Mouse (Mus musculus): ENCODE measurements at regions not wholly inside any gene's neighbourhood (a gene's known extent, or its start where the extent isn't known, plus 50 kb on each side); places are given as distances from the start of the nearest gene placed in this dataset.

DNA sequence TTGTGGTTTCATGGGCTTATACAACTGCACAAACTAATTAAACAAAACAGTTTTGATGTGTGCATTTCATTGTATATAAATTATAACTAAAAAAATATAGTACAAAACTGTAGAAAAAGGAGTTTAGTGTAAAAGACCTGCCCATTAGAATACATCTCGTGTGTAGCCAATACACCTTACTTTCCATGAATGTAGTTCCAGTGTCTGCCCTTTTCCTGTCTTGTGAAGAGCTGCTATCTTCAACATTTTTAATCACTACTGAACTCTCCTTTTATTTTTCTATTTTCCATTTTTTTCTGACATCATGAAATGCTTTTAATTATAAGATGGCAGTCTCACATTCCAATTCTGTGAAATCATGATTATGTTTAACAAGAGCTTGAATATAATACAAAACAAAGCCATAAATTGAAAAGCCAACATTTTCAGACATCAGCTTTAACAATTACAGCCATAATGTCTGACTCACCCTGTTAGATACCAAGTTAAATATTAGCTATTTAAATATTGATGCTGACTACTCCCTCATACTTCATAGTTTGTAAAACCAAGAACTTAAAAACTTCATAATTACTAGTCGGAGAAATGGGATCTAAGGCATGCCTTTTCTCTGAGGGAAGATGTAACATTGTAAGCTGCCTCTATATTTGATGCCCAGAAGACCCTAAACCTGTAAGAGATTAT is 163.6 kb upstream of the Sema3d start:
- DNase-seq (ENCODE audit: low spot score in 2 of 2), result no peak

DNA sequence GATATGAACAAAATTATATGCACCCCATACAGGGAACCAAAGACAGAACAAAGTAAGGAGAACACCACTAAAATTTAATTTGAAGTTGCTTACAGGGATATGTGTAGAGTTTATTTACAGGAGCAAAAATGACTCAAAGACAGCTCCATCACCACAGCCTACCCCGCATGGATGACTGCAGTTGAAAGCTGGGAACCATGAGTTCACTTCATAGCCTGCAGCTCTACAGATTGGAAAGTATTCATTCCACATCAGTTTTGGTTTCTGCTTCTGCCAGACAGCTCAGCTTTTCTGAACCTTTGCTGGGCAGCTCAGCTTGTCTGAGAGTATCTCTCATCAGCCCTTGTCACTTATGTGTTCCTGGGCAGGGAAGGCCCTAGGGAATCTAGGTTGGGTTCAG is 160.6 kb upstream of the Sema3d start:
- DNase-seq (ENCODE audit: low spot score in 2 of 2), result no peak

DNA sequence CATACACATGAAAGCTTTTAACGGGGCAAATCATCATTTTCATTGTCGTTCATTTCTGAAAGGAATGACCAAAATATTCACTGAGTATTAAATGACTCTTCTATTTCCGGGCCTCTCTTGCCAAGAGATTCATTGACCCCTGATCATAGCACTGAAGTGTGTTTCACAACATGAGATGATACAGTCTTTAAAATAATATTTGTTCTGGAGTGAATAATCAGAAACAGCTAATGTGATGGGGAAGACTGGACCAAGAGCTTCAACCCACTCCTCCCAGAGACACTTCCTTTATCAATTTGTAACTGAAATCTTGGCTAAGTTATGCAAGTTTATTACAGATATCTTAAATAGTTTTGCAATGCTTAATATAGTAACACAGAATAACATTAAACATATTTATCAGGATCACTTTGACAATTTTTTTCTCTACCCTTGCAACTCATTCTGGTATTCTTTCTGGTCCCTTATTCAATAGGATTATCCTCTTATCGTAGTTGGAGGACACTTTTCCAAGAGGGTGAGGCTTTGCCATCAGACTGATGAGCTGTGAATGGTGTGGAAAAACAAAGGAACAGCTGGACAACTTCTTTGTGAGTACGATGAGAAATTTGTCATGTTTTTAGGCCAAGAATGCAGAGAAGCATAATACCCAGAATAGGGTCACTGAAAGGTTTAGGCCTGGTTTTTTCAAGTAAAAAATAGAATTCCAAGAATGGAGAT is 149.6 kb upstream of the Sema3d start:
- no peak for DNase-seq (ENCODE audit: low spot score in 2 of 2)

DNA sequence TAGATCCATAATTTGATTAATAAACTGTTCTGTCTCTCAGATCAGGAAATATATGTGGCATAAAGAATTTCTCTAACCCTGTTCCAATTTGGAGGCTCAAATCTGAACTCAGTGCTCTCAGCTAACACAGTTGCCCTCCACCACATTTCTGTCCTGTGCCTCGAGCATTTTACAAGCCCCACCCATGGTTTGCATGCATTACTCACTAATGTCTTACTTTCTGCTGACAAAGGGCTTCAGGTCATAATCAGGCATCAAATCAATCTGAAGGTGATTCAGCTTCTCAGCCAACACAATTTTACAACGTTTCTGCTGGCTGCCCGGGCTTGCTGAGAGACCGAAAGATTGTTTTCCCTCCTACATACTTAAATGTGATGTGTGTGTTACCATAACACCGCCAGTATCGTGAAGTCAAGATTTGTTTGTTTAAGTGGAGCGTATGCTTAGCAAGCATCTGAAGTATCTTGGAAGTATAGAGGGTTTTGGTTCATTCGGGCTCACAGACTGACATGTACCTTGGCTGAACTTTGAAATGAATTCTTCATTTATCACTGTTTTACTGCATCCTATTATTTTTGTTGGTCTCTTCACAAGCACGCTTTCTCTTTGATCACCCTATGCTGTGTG is 139.9 kb upstream of the Sema3d start:
- DNase-seq (ENCODE audit: low spot score in 2 of 2), result no peak

DNA sequence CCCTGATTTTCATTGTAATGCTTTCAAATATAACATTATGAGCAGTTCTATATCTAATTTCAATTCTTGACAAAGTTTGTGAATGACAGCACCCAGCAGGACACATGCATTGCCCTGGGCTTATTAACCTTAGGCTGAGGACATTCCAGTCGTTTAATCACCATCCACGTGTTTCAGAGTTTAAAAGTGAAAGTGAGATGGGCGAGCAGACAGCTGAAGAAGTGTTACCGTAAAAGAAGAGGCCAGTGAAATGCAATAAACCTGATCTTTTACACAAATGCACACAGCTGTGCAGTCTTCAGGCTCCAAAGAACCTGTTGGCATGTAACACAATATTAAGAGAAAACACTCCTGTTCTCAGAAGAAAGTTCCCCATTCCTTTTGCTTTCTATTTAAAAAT is 89.5 kb upstream of the Sema3d start:
- no peak for DNase-seq (ENCODE audit: low spot score in 2 of 2)

DNA sequence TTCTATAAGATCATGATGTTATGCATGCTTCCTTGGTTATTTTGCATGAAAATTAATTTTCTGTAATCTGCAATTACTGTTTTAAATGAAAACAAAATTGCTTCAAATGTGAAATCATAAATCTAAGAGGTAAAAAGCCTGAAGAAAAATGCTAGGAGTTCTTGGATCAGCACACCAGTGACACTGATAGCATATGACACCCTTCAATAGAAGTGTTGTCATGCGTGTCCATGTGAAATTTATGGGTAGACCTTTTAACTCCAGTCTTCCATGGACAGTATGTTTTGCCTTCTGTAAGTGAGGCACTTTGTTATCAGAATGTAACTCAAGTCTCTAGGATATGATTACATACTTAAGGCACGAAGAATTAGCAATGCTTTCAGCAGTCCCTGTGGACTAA is 85.9 kb upstream of the Sema3d start:
- DNase-seq (ENCODE audit: low spot score in 2 of 2), result no peak

DNA sequence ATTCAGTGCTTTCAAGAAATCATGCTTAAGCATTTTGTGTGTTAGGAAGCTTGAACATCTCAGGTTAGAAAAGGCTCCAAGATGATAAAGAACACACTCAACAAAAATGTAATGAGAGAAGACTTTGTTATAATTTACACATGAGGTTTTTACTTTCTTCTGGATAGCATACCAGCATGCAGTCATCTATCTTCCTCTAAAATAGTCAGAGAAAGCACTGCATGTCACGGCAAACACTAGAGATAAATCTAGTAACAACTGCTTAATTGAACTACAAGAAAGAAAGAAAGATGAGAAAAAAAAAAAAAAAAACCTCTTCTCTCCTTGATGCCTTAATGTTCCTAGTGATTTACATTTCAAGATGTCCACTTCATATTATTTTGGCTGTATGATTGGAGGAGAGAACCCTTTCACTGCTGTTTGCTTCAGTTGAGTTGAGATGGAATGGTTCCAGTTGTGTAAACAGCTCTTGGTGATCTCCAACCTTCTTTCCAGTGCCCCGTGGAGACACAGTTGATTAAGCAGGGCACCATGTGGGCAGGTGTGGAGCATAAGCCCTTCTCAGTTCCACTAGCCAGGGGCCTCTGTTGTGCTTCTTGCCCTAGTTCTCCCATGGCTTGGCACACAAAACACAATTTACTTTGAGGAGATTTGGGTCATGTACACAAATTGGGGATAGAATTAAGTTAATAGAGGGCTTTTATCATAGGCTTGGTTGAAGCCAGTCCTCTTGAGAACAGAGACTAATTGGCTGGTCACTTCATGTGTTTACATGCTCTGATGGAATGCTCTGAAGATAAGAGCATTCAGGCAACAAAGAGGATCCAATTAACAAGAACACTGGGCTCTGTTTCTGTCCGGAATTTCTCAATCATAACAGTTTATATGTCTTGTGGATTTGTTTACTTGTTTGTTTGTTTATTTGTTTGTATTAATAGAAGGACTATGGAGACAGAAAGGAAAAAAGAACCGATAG is 81.1 kb upstream of the Sema3d start:
- DNase-seq (ENCODE audit: low spot score in 2 of 2), result no peak

DNA sequence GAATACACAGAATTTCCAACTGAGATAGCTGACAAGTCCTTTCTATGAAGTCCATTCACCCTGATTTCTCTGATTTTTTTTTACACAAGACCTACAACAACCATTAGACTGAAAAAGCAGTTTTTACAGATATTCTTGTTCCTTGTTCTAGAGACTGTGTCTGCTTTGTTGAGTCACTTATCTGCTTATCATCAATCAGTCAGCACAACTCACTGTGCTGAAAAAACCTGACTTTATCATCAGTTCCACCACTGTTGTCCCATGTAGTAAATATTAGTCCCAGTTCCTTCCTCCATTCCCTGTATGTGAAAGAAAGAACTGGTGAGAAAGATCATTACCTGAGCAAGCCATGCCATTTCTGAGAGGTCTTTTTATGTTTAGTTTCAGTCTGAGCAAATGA is 73.8 kb upstream of the Sema3d start:
- no peak for DNase-seq (ENCODE audit: low spot score in 2 of 2)

DNA sequence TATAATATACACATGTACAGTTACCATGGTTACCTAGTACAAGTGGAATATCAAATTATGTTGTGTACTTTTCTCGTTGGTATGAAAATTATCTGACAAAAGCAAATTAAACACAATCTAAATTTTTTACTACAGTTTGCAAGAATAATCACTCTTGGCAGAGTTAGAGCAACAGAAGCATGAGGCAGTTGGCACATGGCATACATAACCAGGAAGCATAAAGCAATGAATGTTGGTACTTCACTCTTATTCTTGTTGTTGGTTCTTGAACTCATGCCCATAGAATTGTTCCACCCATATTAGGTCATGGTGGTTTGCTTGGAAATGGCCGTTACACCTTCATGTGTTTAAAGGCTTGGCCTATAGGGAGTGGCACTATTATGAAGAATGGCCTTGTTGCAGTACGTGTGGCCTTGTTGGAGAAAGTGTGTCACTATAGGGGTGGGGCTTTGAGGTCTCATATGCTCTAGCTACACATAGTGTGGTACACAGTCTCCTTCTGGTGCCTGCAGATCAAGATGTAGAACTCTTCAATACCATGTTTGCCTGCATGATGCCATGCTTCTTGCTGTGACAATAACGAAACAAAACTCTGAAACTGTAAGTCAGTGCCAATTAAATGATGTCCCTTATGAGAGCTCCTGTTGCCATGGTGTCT is 50.4 kb upstream of the Sema3d start:
- no peak for DNase-seq (ENCODE audit: low spot score in 2 of 2)
